Mouse (Mus musculus): ENCODE results near the gene Gm4353.
"Not testable (repeated sequence)": the region's sequence is repeated elsewhere in the genome, so short reads cannot be mapped to it uniquely, and the experiment has no call there.

Gene Gm4353

GRCm38 (mm10) chr7:116084366-116084765 is at the start of gene Gm4353:
TSS of gene Gm4353 (minus strand) at chr7:116084635.
- DNase-seq (ENCODE audit: extremely low read depth, insufficient read length, low spot score), result not testable (repeated sequence)

GRCm38 (mm10) chr7:116132078-116132477 is 47.6 kb upstream of the Gm4353 start:
- no peak for DNase-seq (ENCODE audit: extremely low read depth, insufficient read length, low spot score)

GRCm38 (mm10) chr7:116131390-116131789 is 47.0 kb upstream of the Gm4353 start:
- DNase-seq (ENCODE audit: extremely low read depth, insufficient read length, low spot score), result no peak

GRCm38 (mm10) chr7:116129374-116129773 is 44.9 kb upstream of the Gm4353 start:
- DNase-seq (ENCODE audit: extremely low read depth, insufficient read length, low spot score), result no peak

GRCm38 (mm10) chr7:116128286-116128685 is 43.9 kb upstream of the Gm4353 start:
- DNase-seq (ENCODE audit: extremely low read depth, insufficient read length, low spot score), result no peak

GRCm38 (mm10) chr7:116127052-116127451 is 42.6 kb upstream of the Gm4353 start:
- no peak for DNase-seq (ENCODE audit: extremely low read depth, insufficient read length, low spot score)

- DNase-seq (ENCODE audit: extremely low read depth, insufficient read length, low spot score), result no peak
Observed at GRCm38 (mm10) chr7:116125671-116126070, 41.2 kb upstream of the Gm4353 start.

GRCm38 (mm10) chr7:116124057-116124456 is 39.6 kb upstream of the Gm4353 start:
- DNase-seq (ENCODE audit: extremely low read depth, insufficient read length, low spot score), result no peak

- no peak for DNase-seq (ENCODE audit: extremely low read depth, insufficient read length, low spot score)
Observed at GRCm38 (mm10) chr7:116123597-116123985, 39.2 kb upstream of the Gm4353 start.

GRCm38 (mm10) chr7:116122981-116123596 is 38.7 kb upstream of the Gm4353 start:
- DNase-seq (ENCODE audit: extremely low read depth, insufficient read length, low spot score), result no peak

GRCm38 (mm10) chr7:116121202-116121601 is 36.8 kb upstream of the Gm4353 start:
- no peak for DNase-seq (ENCODE audit: extremely low read depth, insufficient read length, low spot score)

GRCm38 (mm10) chr7:116120737-116121136 is 36.3 kb upstream of the Gm4353 start:
- DNase-seq (ENCODE audit: extremely low read depth, insufficient read length, low spot score), result no peak

GRCm38 (mm10) chr7:116119306-116119857 is 34.9 kb upstream of the Gm4353 start:
- no peak for DNase-seq (ENCODE audit: extremely low read depth, insufficient read length, low spot score)

- peak; percentile 44 for DNase-seq (ENCODE audit: extremely low read depth, insufficient read length, low spot score)
Observed at GRCm38 (mm10) chr7:116115991-116116390, 31.6 kb upstream of the Gm4353 start.

- DNase-seq (ENCODE audit: extremely low read depth, insufficient read length, low spot score), result no peak
Observed at GRCm38 (mm10) chr7:116115216-116115930, 30.9 kb upstream of the Gm4353 start.

- peak; percentile 53 for DNase-seq (ENCODE audit: extremely low read depth, insufficient read length, low spot score)
Observed at GRCm38 (mm10) chr7:116111546-116111945, 27.1 kb upstream of the Gm4353 start.

- no peak for DNase-seq (ENCODE audit: extremely low read depth, insufficient read length, low spot score)
Observed at GRCm38 (mm10) chr7:116110661-116111060, 26.2 kb upstream of the Gm4353 start.

GRCm38 (mm10) chr7:116103091-116103490 is 18.7 kb upstream of the Gm4353 start:
- DNase-seq (ENCODE audit: extremely low read depth, insufficient read length, low spot score), result no peak

- peak; percentile 50 for DNase-seq (ENCODE audit: extremely low read depth, insufficient read length, low spot score)
Observed at GRCm38 (mm10) chr7:116099952-116100528, 15.6 kb upstream of the Gm4353 start.

GRCm38 (mm10) chr7:116093466-116093850 is 9.0 kb upstream of the Gm4353 start:
- DNase-seq (ENCODE audit: extremely low read depth, insufficient read length, low spot score), result no peak

- peak; percentile 95 for DNase-seq (ENCODE audit: extremely low read depth, insufficient read length, low spot score)
Observed at GRCm38 (mm10) chr7:116092710-116093465, 8.5 kb upstream of the Gm4353 start.
